Mouse (Mus musculus): Measurements from ENCODE around the gene Atxn3. TPM values are rescaled to one million over a fixed set of nuclear protein-coding genes. Genes with fewer than 3 reads are reported as not detected.

Atxn3 gene
- total RNA-seq (2021): 10 to 100 TPM in 1 of 2 experiments, 1 to 10 TPM in 1; 9.1 to 10.7 TPM

GRCm38 (mm10) chr12:101957942-101958544 is at the start of gene Atxn3:
Gene Atxn3 (minus strand): TSS chr12:101958246.
- peak; percentile 95 to 97 for DNase-seq
- intact Hi-C loops (cut with DNase I): loop anchor here (1.0 to 2.0 kb wide), 3 partner anchors 17 to 836 kb away; partner anchors contain the start of genes Cpsf2 and Trip11

- intact Hi-C loops (cut with DNase I): loop anchor here (5.0 kb wide), 1 partner anchor 387 kb away; no protein-coding TSS in a partner anchor
- no peak for DNase-seq
These were observed 42.7 kb upstream of the Atxn3 start for GRCm38 (mm10) chr12:102000785-102001184.

GRCm38 (mm10) chr12:101998929-101999328 is 40.9 kb upstream of the Atxn3 start:
- no peak for DNase-seq
- intact Hi-C loops (cut with DNase I): no loop called here

GRCm38 (mm10) chr12:101994576-101995467 is 36.8 kb upstream of the Atxn3 start:
- DNase-seq: no peak
- intact Hi-C loops (cut with DNase I): no loop called here

GRCm38 (mm10) chr12:101987659-101988058 is 29.6 kb upstream of the Atxn3 start:
- no peak for DNase-seq
- intact Hi-C loops (cut with DNase I): loop anchor here (5.0 kb wide), 2 partner anchors 400 to 475 kb away; no protein-coding TSS in a partner anchor

- intact Hi-C loops (cut with DNase I): loop anchor here (2.0 to 5.0 kb wide), 3 partner anchors 196 to 477 kb away; no protein-coding TSS in a partner anchor
- DNase-seq: no peak
These were observed 27.1 kb upstream of the Atxn3 start for GRCm38 (mm10) chr12:101985110-101985509.

- no peak for DNase-seq
- intact Hi-C loops (cut with DNase I): no loop called here
These were observed 24.9 kb upstream of the Atxn3 start for GRCm38 (mm10) chr12:101982977-101983376.

- intact Hi-C loops (cut with DNase I): no loop called here
- DNase-seq: no peak
These were observed 23.5 kb upstream of the Atxn3 start for GRCm38 (mm10) chr12:101981559-101981958.

- intact Hi-C loops (cut with DNase I): no loop called here
- no peak for DNase-seq
These were observed 22.2 kb upstream of the Atxn3 start for GRCm38 (mm10) chr12:101980266-101980665.

GRCm38 (mm10) chr12:101979213-101979750 is 21.2 kb upstream of the Atxn3 start:
- intact Hi-C loops (cut with DNase I): loop anchor here (5.0 kb wide), 1 partner anchor 488 kb away; the partner anchor contains the start of gene Golga5
- DNase-seq: no peak

- intact Hi-C loops (cut with DNase I): loop anchor here (5.0 kb wide), 1 partner anchor 489 kb away; the partner anchor contains the start of gene Golga5
- no peak for DNase-seq
These were observed 20.5 kb upstream of the Atxn3 start for GRCm38 (mm10) chr12:101978588-101978987.

GRCm38 (mm10) chr12:101978162-101978561 is 20.1 kb upstream of the Atxn3 start:
- intact Hi-C loops (cut with DNase I): loop anchor here (5.0 kb wide), 1 partner anchor 489 kb away; the partner anchor contains the start of gene Golga5
- DNase-seq: no peak

- no peak for DNase-seq
- intact Hi-C loops (cut with DNase I): loop anchor here (5.0 kb wide), 1 partner anchor 490 kb away; the partner anchor contains the start of gene Golga5
These were observed 19.4 kb upstream of the Atxn3 start for GRCm38 (mm10) chr12:101977404-101977915.

GRCm38 (mm10) chr12:101976651-101977403 is 18.8 kb upstream of the Atxn3 start:
- intact Hi-C loops (cut with DNase I): loop anchor here (5.0 kb wide), 1 partner anchor 490 kb away; the partner anchor contains the start of gene Golga5
- no peak for DNase-seq

- intact Hi-C loops (cut with DNase I): loop anchor here (2.0 to 5.0 kb wide), 2 partner anchors 17 to 491 kb away; partner anchors contain the start of genes Atxn3 and Golga5
- peak; percentile 81 to 98 for DNase-seq
These were observed 17.8 kb upstream of the Atxn3 start, which contains the start of gene Cpsf2 for GRCm38 (mm10) chr12:101975601-101976571. Gene Cpsf2 (plus strand): TSS chr12:101975988.

- intact Hi-C loops (cut with DNase I): loop anchor here (2.0 to 5.0 kb wide), 2 partner anchors 16 to 492 kb away; partner anchors contain the start of genes Atxn3 and Golga5
- no peak for DNase-seq
These were observed 17.1 kb upstream of the Atxn3 start for GRCm38 (mm10) chr12:101975167-101975600.

GRCm38 (mm10) chr12:101974571-101974970 is 16.5 kb upstream of the Atxn3 start:
- intact Hi-C loops (cut with DNase I): loop anchor here (2.0 kb wide), 1 partner anchor 16 kb away; the partner anchor contains the start of gene Atxn3
- no peak for DNase-seq

- intact Hi-C loops (cut with DNase I): no loop called here
These were observed 14.2 kb upstream of the Atxn3 start for GRCm38 (mm10) chr12:101972230-101972629.

More at GRCm38 (mm10) chr12:101972230-101972629, 14.2 kb upstream of the Atxn3 start:
- DNase-seq: no peak

Data from heart, postnatal 36 days (tissue).